8 mouse cellular contexts compared by ENCODE assay signal in the genomic region with DNA sequence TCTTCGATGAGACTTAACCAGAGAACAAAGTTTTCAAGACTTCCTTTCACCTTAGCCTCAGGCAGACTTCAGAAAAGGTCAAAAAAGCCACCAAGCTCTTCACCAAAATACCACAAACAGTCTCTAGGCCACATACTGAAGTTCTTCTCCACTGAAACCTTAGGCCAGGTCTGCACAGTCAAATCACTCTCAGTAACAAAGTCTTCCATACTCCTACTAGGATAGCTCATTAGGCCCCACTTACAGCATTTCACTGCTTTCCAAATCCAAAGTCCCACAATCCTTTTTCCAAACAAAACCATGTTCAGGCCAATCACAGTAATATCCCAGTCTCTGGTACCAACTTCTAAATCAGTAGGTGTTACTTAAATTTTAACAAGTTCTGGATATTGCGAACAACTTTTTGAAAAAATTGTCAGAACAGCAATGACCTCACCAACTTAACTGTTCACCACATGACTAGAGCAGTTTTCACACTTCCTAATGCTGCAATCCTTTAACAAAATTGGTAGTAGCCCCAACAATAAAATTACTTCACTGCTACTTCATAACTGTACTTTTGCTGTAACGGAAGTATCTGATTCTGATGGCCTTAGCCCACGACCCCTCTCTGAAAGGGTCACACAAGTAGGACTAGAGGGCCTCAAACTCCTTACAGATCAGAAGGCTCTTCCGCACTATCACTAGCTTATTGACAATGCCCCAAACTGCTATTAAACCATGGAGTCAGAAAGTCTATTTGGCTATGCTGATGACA. TPM values are rescaled to one million over a fixed set of nuclear protein-coding genes. Genes with fewer than 3 reads are reported as not detected.
DNase-seq lines count a peak whose midpoint lies in the region; ATAC-seq and TF ChIP-seq lines count a peak whose summit lies in the region.

No protein-coding gene starts in this region.

- DNase-seq in gastrocnemius, adult 2 months = no peak
- no peak for DNase-seq in gastrocnemius, adult 8-10 months (ENCODE audit: low spot score in 2 of 2)
- DNase-seq in CH12.LX (ENCODE audit: extremely low read depth) = no peak
- no peak for DNase-seq in hindbrain, embryonic 10.5 days (ENCODE audit: low spot score)
- DNase-seq in liver, postnatal 0 days = no peak
- no peak for DNase-seq in spleen, adult 18-20 months
- DNase-seq in left cerebral cortex, adult 9 months (ENCODE audit: low spot score in 2 of 2) = no peak
- no peak for DNase-seq in spleen, postnatal 10 days (ENCODE audit: low spot score in 2 of 2)

- H3K9ac ChIP-seq in CH12.LX (ENCODE audit: insufficient read depth, low read depth) = peak overlapping the region; percentile 83
- peak overlapping the region; percentile 93 for H3K9ac ChIP-seq in liver, postnatal 0 days (replicated peaks)

- peak overlapping the region; percentile 97 for H3K4me2 ChIP-seq in CH12.LX (ENCODE audit: insufficient read depth, low read depth, poor library complexity, severe bottlenecking)
- H3K4me2 ChIP-seq in liver, postnatal 0 days (ENCODE audit: low read depth, low read length) = peak overlapping the region; percentile 84

- in situ Hi-C loops in CH12.LX (cut with MboI; ENCODE audit: low pct_ligation_motif_present, low pct_unique_long_range_greater_than_20kb, low sequenced_read_pairs) = loop anchor here (25.0 kb wide), 2 partner anchors 626 to 701 kb away; no protein-coding TSS in a partner anchor

- TF ChIP-seq RAD21 in CH12.LX (IDR thresholded peaks at IDR 0.05; ENCODE audit: low read depth, low read length) = no peak

- TF ChIP-seq POLR2A in CH12.LX (IDR thresholded peaks at IDR 0.05; ENCODE audit: low read depth, low read length) = no peak

- dilution Hi-C loops in CH12.LX (cut with MboI; ENCODE audit: extremely low pct_ligation_motif_present, extremely low pct_unique_long_range_greater_than_20kb, low sequenced_read_pairs) = no loop called here

- no peak overlapping the region for H3K27ac ChIP-seq in gastrocnemius, adult 2 months
- H3K27ac ChIP-seq in CH12.LX (ENCODE audit: insufficient read depth, low read depth) = no peak overlapping the region
- no peak overlapping the region for H3K27ac ChIP-seq in hindbrain, embryonic 10.5 days
- peak overlapping the region; percentile 31; the same call in 1 of the 2 replicates for H3K27ac ChIP-seq in liver, postnatal 0 days (ENCODE audit: low read depth)

- 75% methylated on average over 5 of the region's 5 CpGs for WGBS in hindbrain, embryonic 10.5 days
- 46% methylated on average over 5 of the region's 5 CpGs for WGBS in liver, postnatal 0 days (ENCODE audit: insufficient replicate concordance)

- TF ChIP-seq EP300 in CH12.LX (IDR thresholded peaks at IDR 0.05; ENCODE audit: low read length) = no peak
- TF ChIP-seq EP300 in liver, postnatal 0 days (IDR thresholded peaks at IDR 0.05; ENCODE audit: low read depth) = no peak

- ATAC-seq in liver, postnatal 0 days = no peak

- peaks cover 10 to 53% of the 10 kb centered on the region in 2 experiments for H3K4me1 ChIP-seq in CH12.LX (ENCODE audit: control insufficient read depth in 1 of 2, insufficient read depth in 2 of 2)
- H3K4me1 ChIP-seq in hindbrain, embryonic 10.5 days (replicated peaks) = peaks cover 57% of the 10 kb centered on the region
- peaks cover 53% of the 10 kb centered on the region for H3K4me1 ChIP-seq in liver, postnatal 0 days (ENCODE audit: insufficient read depth)

- peak overlapping the region; percentile 92 for H3K4me3 ChIP-seq in gastrocnemius, adult 2 months
- H3K4me3 ChIP-seq in CH12.LX (replicated peaks in 1 of 3; ENCODE audit: low read depth in 2 of 3, low read length in 2 of 3, poor library complexity in 1 of 3) = peak overlapping the region; percentile 83 to 90 (median 85)
- peak overlapping the region; percentile 76 for H3K4me3 ChIP-seq in hindbrain, embryonic 10.5 days
- H3K4me3 ChIP-seq in liver, postnatal 0 days (ENCODE audit: low read depth, low read length) = peak overlapping the region; percentile 91

- peaks cover 72% of the 10 kb centered on the region for H3K79me2 ChIP-seq in CH12.LX (replicated peaks; ENCODE audit: control insufficient read depth, extremely low read depth, insufficient read depth, poor library complexity, severe bottlenecking)

- intact Hi-C loops in gastrocnemius, adult 2 months (cut with DNase I) = no loop called here

- no peaks in the 10 kb centered on the region for H3K27me3 ChIP-seq in CH12.LX (replicated peaks)
- no peaks in the 10 kb centered on the region for H3K27me3 ChIP-seq in hindbrain, embryonic 10.5 days (ENCODE audit: insufficient read depth, poor library complexity, severe bottlenecking)
- H3K27me3 ChIP-seq in liver, postnatal 0 days (ENCODE audit: insufficient read depth, low read length) = no peaks in the 10 kb centered on the region

- TF ChIP-seq CTCF in gastrocnemius, adult 2 months (IDR thresholded peaks at IDR 0.05) = no peak
- no peak for TF ChIP-seq CTCF in CH12.LX (conservative IDR thresholded peaks at IDR 0.05 in 1 of 2, IDR thresholded peaks at IDR 0.05 in 1 of 2; ENCODE audit: low read depth in 2 of 2, low read length in 2 of 2)
- TF ChIP-seq CTCF in liver, postnatal 0 days (IDR thresholded peaks at IDR 0.05; ENCODE audit: low read depth) = no peak

- no peaks in the 10 kb centered on the region for H3K9me3 ChIP-seq in CH12.LX (replicated peaks; ENCODE audit: low read length)
- H3K9me3 ChIP-seq in hindbrain, embryonic 10.5 days = no peaks in the 10 kb centered on the region
- H3K9me3 ChIP-seq in liver, postnatal 0 days (ENCODE audit: low read length) = no peaks in the 10 kb centered on the region

- H3K36me3 ChIP-seq in CH12.LX (replicated peaks in 1 of 2; ENCODE audit: control insufficient read depth in 1 of 2, insufficient read depth in 1 of 2, low read length in 1 of 2) = peaks cover 56 to 76% of the 10 kb centered on the region in 2 experiments
- peaks cover 73% of the 10 kb centered on the region for H3K36me3 ChIP-seq in hindbrain, embryonic 10.5 days
- peaks cover 59% of the 10 kb centered on the region for H3K36me3 ChIP-seq in liver, postnatal 0 days (replicated peaks; ENCODE audit: insufficient read depth, low read length)

TF ChIP-seq in CH12.LX, 34 proteins besides CTCF, POLR2A, EP300 and RAD21:
- TF ChIP-seq POLR2AphosphoS2 (IDR thresholded peaks at IDR 0.05; ENCODE audit: low read depth, low read length) = 0 out of 2 replicates have a peak, but pooled peaks have one; percentile 33
- peak; percentile 75 for TF ChIP-seq SIN3A (IDR thresholded peaks at IDR 0.05; ENCODE audit: low read length)
- peak; percentile 74; the same call in 1 of the 2 replicates for TF ChIP-seq CHD1 (IDR thresholded peaks at IDR 0.05; ENCODE audit: low read depth, low read length)
- no peak for TF ChIP-seq MAX (IDR thresholded peaks at IDR 0.05; ENCODE audit: low read length)
TF ChIP-seq in CH12.LX: peak in this region for 3.

RNA-seq across cellular contexts. Expression of gene Rps15a, which starts 2.3 kb away (rescaled TPM):
- total RNA-seq in gastrocnemius, adult 2 months (2021) = 100 to 1,000 TPM; 409 to 488 TPM
- total RNA-seq in gastrocnemius, adult 8-10 months (2022) = 100 to 1,000 TPM; 380 to 543 (median 432) TPM
- 2,766 and 3,118 TPM in 2 replicates for total RNA-seq in CH12.LX (2012; rRNA removed)
- total RNA-seq in CH12.LX (2014; rRNA removed) = 2,652 and 2,996 TPM in 2 replicates
- polyA plus RNA-seq in CH12.LX (2012; ENCODE audit: insufficient read length, low read depth) = 774 and 1,002 TPM in 2 replicates
- polyA plus RNA-seq in hindbrain, embryonic 10.5 days (2016; fragmentation: Nextera tagmentation; extraction: Ambion mirVana) = 573 and 635 TPM in 2 replicates
- 406 and 414 TPM in 2 replicates for polyA plus RNA-seq in liver, postnatal 0 days (2015; fragmentation: Nextera tagmentation; extraction: Ambion mirVana)

RNA-seq across cellular contexts. Expression of gene Arl6ip1, which starts 15.7 kb away (rescaled TPM):
- total RNA-seq in gastrocnemius, adult 2 months (2021) = 10 to 100 TPM in 1 of 2 experiments, 1 to 10 TPM in 1; 7.9 to 11.2 TPM
- 10 to 100 TPM in 1 of 4 experiments, 1 to 10 TPM in 3; 7.1 to 10.1 (median 8.3) TPM for total RNA-seq in gastrocnemius, adult 8-10 months (2022)
- total RNA-seq in CH12.LX (2012; rRNA removed) (195 and 214 TPM in 2 replicates), CH12.LX (2014; rRNA removed) (234 and 274 TPM in 2 replicates)
- polyA plus RNA-seq in CH12.LX (2012; ENCODE audit: insufficient read length, low read depth) = 241 and 248 TPM in 2 replicates
- polyA plus RNA-seq in hindbrain, embryonic 10.5 days (2016; fragmentation: Nextera tagmentation; extraction: Ambion mirVana) = 364 and 477 TPM in 2 replicates
- 299 and 309 TPM in 2 replicates for polyA plus RNA-seq in liver, postnatal 0 days (2015; fragmentation: Nextera tagmentation; extraction: Ambion mirVana)

Comparison
In these comparisons a context has a peak if more than half of its experiments do, and no peak if none do; other contexts are left out.
1. RNA of gene Rps15a, which starts 2.3 kb away (total RNA-seq): 2,652 to 3,118 TPM in CH12.LX; 409 to 488 TPM in gastrocnemius, adult 2 months and 380 to 543 TPM in gastrocnemius, adult 8-10 months; every median in the first group is over 4 times any median in the second.
2. RNA of gene Arl6ip1, which starts 15.7 kb away (total RNA-seq): 195 to 274 TPM in CH12.LX; 7.9 to 11.2 TPM in gastrocnemius, adult 2 months and 7.1 to 10.1 TPM in gastrocnemius, adult 8-10 months; every median in the first group is over 10 times any median in the second.
3. Peak in every context shown above with its lines, with median percentiles within 50 percentile points of each other: H3K4me3 ChIP-seq.